ENCODE assay signal across 8 mouse cellular contexts in the genomic region with DNA sequence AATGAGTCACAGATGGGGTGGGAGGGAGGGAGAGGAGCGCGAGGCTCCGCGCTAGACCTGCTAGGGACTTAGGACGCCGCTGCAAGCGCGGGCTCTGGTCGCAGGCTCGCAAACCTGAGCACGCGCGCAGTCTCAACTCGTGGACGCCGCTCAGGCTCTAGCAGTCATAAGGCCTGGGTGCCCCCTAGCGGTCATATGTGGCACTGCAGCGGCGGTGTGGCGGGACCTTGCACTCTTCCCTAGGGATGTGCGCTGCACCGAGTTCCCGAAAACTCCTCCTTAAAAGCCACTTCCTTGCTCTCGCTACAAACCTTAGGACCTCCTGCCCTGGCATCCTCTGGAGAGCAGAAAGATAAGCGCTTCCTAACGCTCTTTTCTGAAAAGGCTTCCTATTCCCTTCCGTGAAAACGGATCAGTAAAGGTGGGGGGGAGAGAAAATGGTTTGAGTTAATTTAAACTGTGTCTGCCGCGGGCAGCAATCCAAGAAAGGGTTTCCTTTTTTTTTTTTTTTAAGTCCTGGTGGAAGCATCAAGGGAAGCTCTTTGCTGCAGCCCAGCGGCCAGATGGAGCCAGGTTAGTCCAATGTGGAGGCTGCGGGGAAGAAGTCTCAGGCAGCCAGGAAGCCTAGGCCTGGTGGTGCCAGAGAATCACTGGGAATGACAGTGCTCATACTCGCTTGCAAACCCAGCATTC. TPM values are rescaled to one million over a fixed set of nuclear protein-coding genes. Genes with fewer than 3 reads are reported as not detected.
DNase-seq lines count a peak whose midpoint lies in the region; ATAC-seq and TF ChIP-seq lines count a peak whose summit lies in the region.

No protein-coding gene starts in this region.

- H3K9me3 ChIP-seq in hindbrain, embryonic 13.5 days = no peaks in the 10 kb centered on the region

- CTCF ChIA-PET in Patski (lab: Charles Lee) = interaction anchor here (0.8 to 1.4 kb wide), 3 partner anchors 49 to 1264 kb away, joined by 3 read pairs; no protein-coding TSS in a partner anchor

- H3K4me3 ChIP-seq in hindbrain, embryonic 13.5 days = peak overlapping the region; percentile 43

- peaks cover 11% of the 10 kb centered on the region for H3K4me1 ChIP-seq in hindbrain, embryonic 13.5 days (replicated peaks)

- no peaks in the 10 kb centered on the region for H3K36me3 ChIP-seq in hindbrain, embryonic 13.5 days

- H3K9ac ChIP-seq in hindbrain, embryonic 13.5 days = peak overlapping the region; percentile 71

- peak; percentile 19 for DNase-seq in Patski (ENCODE audit: low read depth, low spot score)
- peak; percentile 98 to 99 for DNase-seq in cerebellum, postnatal 10 days
- peak; percentile 88 to 97 for DNase-seq in frontal cortex, postnatal 14 days (ENCODE audit: low spot score in 2 of 2)
- peak; percentile 99 to 100 for DNase-seq in layer of hippocampus, postnatal 25 days (ENCODE audit: extremely low spot score in 1 of 2, low spot score in 1 of 2)
- peak; percentile 97 for DNase-seq in lung, postnatal 14 days
- DNase-seq in retina, adult 2 months (ENCODE audit: low read depth, low spot score) = peak; percentile 58
- peak; percentile 89 for DNase-seq in thymus, postnatal 25 days

- POLR2A ChIA-PET in Patski (lab: Charles Lee) = no interaction called here

- H3K27ac ChIP-seq in hindbrain, embryonic 13.5 days = peak overlapping the region; percentile 76

- in situ Hi-C loops in Patski (cut with MboI; ENCODE audit: low pct_unique_long_range_greater_than_20kb) = loop anchor here (10.0 to 25.0 kb wide), 4 partner anchors 1006 to 1856 kb away; no protein-coding TSS in a partner anchor

- H3K27me3 ChIP-seq in Patski = no peaks in the 10 kb centered on the region
- H3K27me3 ChIP-seq in hindbrain, embryonic 13.5 days = peaks cover 21% of the 10 kb centered on the region

- TF ChIP-seq CTCF in Patski (IDR thresholded peaks at IDR 0.05) = peak; percentile 96

- peak; percentile 95 for ATAC-seq in Patski
- peak; percentile 95 for ATAC-seq in hindbrain, embryonic 13.5 days (ENCODE audit: low FRiP score)

- H3K4me2 ChIP-seq in hindbrain, embryonic 13.5 days = peak overlapping the region; percentile 78

- under 1% methylated on average over 33 of the region's 33 CpGs for WGBS in hindbrain, embryonic 13.5 days

RNA-seq across cellular contexts. Expression of a gene that starts 50.7 kb away (rescaled TPM):
- 1.0 TPM for polyA plus RNA-seq in Patski (2021)
- 5.4 and 5.9 TPM in 2 replicates for polyA plus RNA-seq in hindbrain, embryonic 13.5 days (2015; fragmentation: Nextera tagmentation; extraction: Ambion mirVana)
- 1 to 10 TPM; 3.9 to 5.6 TPM for total RNA-seq in layer of hippocampus, postnatal 25 days (2021)

Comparison
In these comparisons a context has a peak if more than half of its experiments do, and no peak if none do; other contexts are left out.
1. Peak in every context shown above with its lines: DNase-seq, ATAC-seq, H3K4me3 ChIP-seq and H3K27ac ChIP-seq.
2. DNase-seq: peak in every context shown above with its lines; median percentile 100 in layer of hippocampus, postnatal 25 days; 98 in cerebellum, postnatal 10 days; 97 in lung, postnatal 14 days; 92 in frontal cortex, postnatal 14 days; 89 in thymus, postnatal 25 days; 58 in retina, adult 2 months; 19 in Patski.